Comparison of ENCODE assay signal across 7 mouse cellular contexts in the genomic region with DNA sequence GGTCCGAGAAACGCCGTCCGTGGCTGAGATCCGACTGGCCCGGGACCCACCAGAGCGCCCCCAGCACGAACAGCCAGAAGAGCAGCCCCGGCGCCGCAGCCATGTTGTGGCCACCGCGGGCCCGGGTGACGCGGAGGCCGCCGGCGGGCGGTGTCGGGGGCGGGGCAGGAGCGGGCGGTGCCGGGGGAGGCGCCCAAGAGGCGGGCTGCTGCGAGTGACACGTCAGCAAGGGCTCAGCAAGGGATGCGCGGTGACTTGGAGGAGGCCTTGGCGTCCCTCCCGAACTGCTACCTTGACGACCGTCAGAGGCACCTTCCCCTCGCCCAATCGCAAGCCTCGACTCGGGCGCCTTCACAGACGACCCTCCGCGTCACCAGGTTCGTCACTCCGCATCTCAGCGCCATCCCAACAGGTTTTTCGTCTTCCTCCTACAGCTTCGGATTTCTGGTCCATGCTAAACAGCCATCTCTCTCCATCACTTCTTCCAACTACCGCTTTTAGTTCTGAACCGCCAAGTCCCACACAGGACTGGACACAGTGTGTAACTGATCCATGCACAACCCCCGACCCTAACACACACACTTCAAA. TPM values are rescaled to one million over a fixed set of nuclear protein-coding genes. Genes with fewer than 3 reads are reported as not detected.
DNase-seq lines count a peak whose midpoint lies in the region; ATAC-seq lines count a peak whose summit lies in the region.

A gene (minus strand): TSS at position 127 of the 588 bp plus-strand sequence.

- H3K9me3 ChIP-seq in intestine, embryonic 16.5 days (ENCODE audit: control insufficient read depth, low read length) = no peaks in the 10 kb centered on the region
- no peaks in the 10 kb centered on the region for H3K9me3 ChIP-seq in midbrain, embryonic 11.5 days (ENCODE audit: control insufficient read depth, low read length)

- H3K9ac ChIP-seq in intestine, embryonic 16.5 days (ENCODE audit: low read depth, low read length) = peak within 1 kb of the TSS; percentile 88
- H3K9ac ChIP-seq in midbrain, embryonic 11.5 days (ENCODE audit: low read length) = peak within 1 kb of the TSS; percentile 89

- peaks cover 17% of the 10 kb centered on the region for H3K4me1 ChIP-seq in intestine, embryonic 16.5 days (ENCODE audit: control insufficient read depth, insufficient read depth, low read length)
- H3K4me1 ChIP-seq in midbrain, embryonic 11.5 days (ENCODE audit: control insufficient read depth, insufficient read depth, low read length) = peaks cover 12% of the 10 kb centered on the region

- peak; percentile 99 for ATAC-seq in intestine, embryonic 16.5 days
- ATAC-seq in midbrain, embryonic 11.5 days (ENCODE audit: low FRiP score) = peak; percentile 98

- peak; percentile 97 for DNase-seq in adrenal gland, adult 2 months
- DNase-seq in embryo, embryonic 11.5 days (ENCODE audit: low read depth, low spot score) = peak; percentile 85
- DNase-seq in gastrocnemius, postnatal 4 days (ENCODE audit: low spot score in 2 of 2) = peak; percentile 93 to 94
- peak; percentile 97 for DNase-seq in left cerebral cortex, postnatal 36 days (ENCODE audit: low spot score in 2 of 2)
- DNase-seq in midbrain, embryonic 11.5 days (ENCODE audit: low spot score, missing footprints) = peak; percentile 98
- peak; percentile 95 for DNase-seq in skeletal muscle tissue, adult 2 months (ENCODE audit: low read depth, low spot score)

- H3K27me3 ChIP-seq in intestine, embryonic 16.5 days (replicated peaks; ENCODE audit: control insufficient read depth, insufficient read depth, low read length) = no peaks in the 10 kb centered on the region
- no peaks in the 10 kb centered on the region for H3K27me3 ChIP-seq in midbrain, embryonic 11.5 days (ENCODE audit: control insufficient read depth, insufficient read depth, low read length)

- peak within 1 kb of the TSS; percentile 79 for H3K4me2 ChIP-seq in intestine, embryonic 16.5 days (ENCODE audit: low read depth, low read length)
- peak within 1 kb of the TSS; percentile 94 for H3K4me2 ChIP-seq in midbrain, embryonic 11.5 days

- H3K27ac ChIP-seq in intestine, embryonic 16.5 days (ENCODE audit: low read length) = peak within 1 kb of the TSS; percentile 68
- H3K27ac ChIP-seq in midbrain, embryonic 11.5 days (ENCODE audit: low read depth, low read length) = peak within 1 kb of the TSS; percentile 49; the same call in 1 of the 2 replicates

- H3K36me3 ChIP-seq in intestine, embryonic 16.5 days (ENCODE audit: control insufficient read depth, insufficient read depth, low read length) = peaks cover 3% of the 10 kb centered on the region; the same call in 1 of the 2 replicates
- no peaks in the 10 kb centered on the region for H3K36me3 ChIP-seq in midbrain, embryonic 11.5 days (ENCODE audit: control insufficient read depth, insufficient read depth, low read length)

- intact Hi-C loops in left cerebral cortex, postnatal 36 days (cut with DNase I) = loop anchor here (1.0 to 2.0 kb wide), 2 partner anchors 19 to 24 kb away; a partner anchor contains a TSS

- peak within 1 kb of the TSS; percentile 80 for H3K4me3 ChIP-seq in intestine, embryonic 16.5 days (ENCODE audit: low read length)
- peak within 1 kb of the TSS; percentile 94 for H3K4me3 ChIP-seq in midbrain, embryonic 11.5 days (ENCODE audit: low read depth, low read length)

- 1% methylated on average over 36 of the region's 51 CpGs for WGBS in intestine, embryonic 16.5 days
- under 1% methylated on average over 49 of the region's 51 CpGs for WGBS in midbrain, embryonic 11.5 days

RNA-seq across cellular contexts. Expression of the gene that starts here (rescaled TPM):
- total RNA-seq in adrenal gland, adult 2 months (2021) = 100 to 1,000 TPM; 180 to 197 TPM
- polyA plus RNA-seq in adrenal gland, adult 2 months (2012; rRNA removed) = 53.0 and 63.5 TPM in 2 replicates
- 100 to 1,000 TPM; 140 to 149 TPM for total RNA-seq in gastrocnemius, postnatal 4 days (2021)
- polyA plus RNA-seq in intestine, embryonic 16.5 days (2015; fragmentation: Nextera tagmentation; extraction: Ambion mirVana) = 67.2 and 67.3 TPM in 2 replicates
- 100 to 1,000 TPM; 217 to 225 TPM for total RNA-seq in left cerebral cortex, postnatal 36 days (2021)
- 97.2 and 103 TPM in 2 replicates for polyA plus RNA-seq in midbrain, embryonic 11.5 days (2014; fragmentation: Nextera tagmentation; extraction: Ambion mirVana)

Comparison
In these comparisons a context has a peak if more than half of its experiments do, and no peak if none do; other contexts are left out.
1. Peak in every context shown above with its lines: DNase-seq, ATAC-seq, H3K4me3 ChIP-seq and H3K27ac ChIP-seq.